Mouse (Mus musculus): Measurements from ENCODE around the gene Tmx2.

GRCm38 (mm10) chr2:84646138-84646537, 32.8 kb downstream of the Tmx2 start:
- TF ChIP-seq MXI1 (IDR thresholded peaks at IDR 0.05; ENCODE audit: low read depth, low read length) = no peak
- no peak for TF ChIP-seq GATA1 (IDR thresholded peaks at IDR 0.05; ENCODE audit: low read depth, low read length)
- no peak for TF ChIP-seq JUND (IDR thresholded peaks at IDR 0.05; ENCODE audit: low read depth, low read length)
- TF ChIP-seq RAD21 (IDR thresholded peaks at IDR 0.05; ENCODE audit: low read depth, low read length) = no peak
- TF ChIP-seq BHLHE40 (IDR thresholded peaks at IDR 0.05; ENCODE audit: borderline replicate concordance, low read depth, low read length) = no peak
- no peak for TF ChIP-seq CTCF (IDR thresholded peaks at IDR 0.05 in 2 of 3, conservative IDR thresholded peaks at IDR 0.05 in 1 of 3; ENCODE audit: control insufficient read depth in 1 of 3, insufficient read depth in 1 of 3, low read depth in 2 of 3, low read length in 3 of 3, poor library complexity in 1 of 3, severe bottlenecking in 1 of 3)
- no peak for TF ChIP-seq RCOR1 (IDR thresholded peaks at IDR 0.05; ENCODE audit: low read depth, low read length)
- TF ChIP-seq ZMIZ1 (IDR thresholded peaks at IDR 0.05; ENCODE audit: low read depth, low read length) = no peak
- TF ChIP-seq ZNF384 (IDR thresholded peaks at IDR 0.05; ENCODE audit: low read depth, low read length) = no peak
- TF ChIP-seq USF1 (IDR thresholded peaks at IDR 0.05; ENCODE audit: low read depth, low read length) = no peak
- no peak for TF ChIP-seq POLR2A (IDR thresholded peaks at IDR 0.05; ENCODE audit: control insufficient read depth in 1 of 2, insufficient read depth in 1 of 2, low read depth in 1 of 2, low read length in 2 of 2, poor library complexity in 1 of 2)
- TF ChIP-seq POLR2AphosphoS2 (IDR thresholded peaks at IDR 0.05; ENCODE audit: low read length) = no peak
- TF ChIP-seq USF2 (IDR thresholded peaks at IDR 0.05; ENCODE audit: borderline replicate concordance in 1 of 2, insufficient read depth in 1 of 2, low read depth in 1 of 2, low read length in 2 of 2) = no peak
- TF ChIP-seq ZKSCAN1 (IDR thresholded peaks at IDR 0.05; ENCODE audit: low read depth, low read length) = no peak

Data from MEL (cell line).